Mouse (Mus musculus): Measurements from ENCODE around the gene Serpinb7.

Gene Serpinb7

GRCm38 (mm10) chr1:107489577-107489976 is 90.1 kb downstream of the Serpinb7 start:
- DNase-seq (ENCODE audit: low read depth, low spot score): no peak

- DNase-seq (ENCODE audit: low read depth, low spot score): no peak
Measured at GRCm38 (mm10) chr1:107496789-107497188, 97.3 kb downstream of the Serpinb7 start.

GRCm38 (mm10) chr1:107502025-107502424 is 102.6 kb downstream of the Serpinb7 start:
- DNase-seq (ENCODE audit: low read depth, low spot score): no peak
